Mouse (Mus musculus) fat pad, adult 2 months (tissue): ENCODE data around the gene Cetn4.

Experiments used
- DNase-seq: peaks from one replicate; pipeline ENCODE4 v3.0.0-alpha.2; 2011; ENCODE audit warnings: low read depth, low spot score; ENCODE audit errors: extremely low read depth

The Cetn4 gene

DNA sequence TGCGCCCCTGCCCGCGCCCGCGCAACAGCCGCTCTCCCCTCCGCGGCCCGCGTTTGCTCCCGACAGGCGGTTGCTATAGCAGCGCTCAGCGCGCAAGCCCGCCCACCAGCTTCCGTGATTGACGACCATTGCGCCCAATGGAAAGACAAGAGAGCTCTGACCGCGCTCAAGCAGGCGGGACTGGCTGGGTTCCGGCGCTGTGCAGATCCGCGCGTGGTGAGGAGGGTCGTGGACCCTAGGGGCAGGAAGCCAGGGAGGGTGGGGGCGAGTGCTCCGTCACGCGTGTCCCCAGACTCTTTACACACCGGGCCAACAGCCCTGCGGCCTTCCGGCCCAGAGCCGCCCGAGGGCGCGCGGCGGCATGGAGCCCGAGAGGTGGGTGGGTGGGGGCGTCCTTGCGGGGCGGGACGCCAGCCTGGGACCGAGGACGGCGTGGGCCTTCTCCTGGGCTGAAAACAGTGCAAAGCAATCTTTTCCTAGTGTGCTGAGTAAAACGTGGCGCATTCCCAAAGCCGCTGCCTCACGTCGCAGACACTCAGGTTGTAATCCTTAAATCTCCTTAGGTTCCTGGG, at the start of gene Cetn4, which contains the start of gene Bbs12:
Gene Cetn4, minus strand, starts transcription at position 339 of the 572 bp plus-strand sequence.
Gene Bbs12, plus strand, starts transcription at position 185 of the 572 bp plus-strand sequence.
- no peak for DNase-seq

DNA sequence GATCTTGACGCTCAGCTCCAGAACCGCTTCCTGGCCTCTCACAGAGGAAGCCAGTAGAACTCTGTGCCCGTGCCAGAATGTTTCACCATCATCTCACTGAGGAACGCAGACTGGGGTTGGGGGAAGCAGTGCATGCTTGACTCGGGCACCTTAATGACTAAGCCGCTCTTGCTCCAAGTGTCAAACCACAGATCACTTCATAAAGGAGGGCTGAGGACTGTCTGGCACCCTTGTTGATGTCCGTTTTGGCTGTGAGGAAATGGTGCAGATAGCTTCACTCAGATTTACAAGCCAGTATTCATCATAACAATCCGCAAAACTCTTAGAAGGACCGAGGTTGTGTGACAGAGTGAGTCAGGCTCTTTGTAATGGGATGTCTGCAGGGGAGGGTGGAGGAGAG, 48.2 kb upstream of the Cetn4 start:
- DNase-seq = no peak

DNA sequence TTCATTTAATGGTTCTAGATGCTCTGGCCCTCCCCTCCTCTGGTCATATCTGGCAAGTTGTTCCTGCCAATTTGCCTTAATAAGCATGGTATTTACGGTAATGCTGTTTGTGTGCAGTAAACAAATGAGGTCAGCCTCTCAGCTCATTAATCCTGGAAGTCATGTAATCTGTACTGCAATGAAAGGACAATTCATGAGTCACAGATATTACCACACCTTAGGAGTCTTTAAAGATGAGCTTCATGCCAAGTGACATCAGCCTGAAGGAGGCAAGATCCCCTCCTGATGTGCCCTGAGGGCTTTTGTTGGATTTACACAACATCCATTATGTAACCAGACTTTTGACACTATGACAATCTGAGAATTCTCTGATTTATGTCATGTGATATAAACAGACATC, 42.2 kb upstream of the Cetn4 start:
- DNase-seq = peak; percentile 51

DNA sequence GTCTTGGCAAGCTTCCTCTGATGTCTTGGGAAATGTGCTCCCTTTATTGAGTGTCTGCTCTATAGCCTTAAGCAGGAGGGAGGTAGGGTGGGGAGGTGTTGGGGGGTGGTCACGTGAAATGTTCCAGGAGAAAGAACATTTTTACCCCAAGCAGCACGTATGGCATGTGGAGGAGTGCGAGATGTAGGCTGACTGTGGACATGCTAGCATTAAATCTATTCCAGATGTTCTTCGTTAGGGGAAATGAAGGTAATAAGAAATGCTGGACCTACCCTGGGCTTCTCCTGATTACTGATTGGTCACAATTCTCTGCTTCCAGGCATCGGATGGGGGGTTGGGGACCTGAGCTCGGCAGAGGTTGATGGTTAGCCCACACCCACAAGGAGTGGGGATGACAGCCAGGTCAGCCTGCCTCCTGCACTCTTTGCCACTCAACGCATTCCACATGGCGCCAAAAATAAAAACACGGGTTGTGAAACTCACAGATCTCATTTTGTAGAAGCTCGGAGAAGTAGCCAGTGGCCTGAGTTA, 41.5 kb upstream of the Cetn4 start:
- DNase-seq = no peak

DNA sequence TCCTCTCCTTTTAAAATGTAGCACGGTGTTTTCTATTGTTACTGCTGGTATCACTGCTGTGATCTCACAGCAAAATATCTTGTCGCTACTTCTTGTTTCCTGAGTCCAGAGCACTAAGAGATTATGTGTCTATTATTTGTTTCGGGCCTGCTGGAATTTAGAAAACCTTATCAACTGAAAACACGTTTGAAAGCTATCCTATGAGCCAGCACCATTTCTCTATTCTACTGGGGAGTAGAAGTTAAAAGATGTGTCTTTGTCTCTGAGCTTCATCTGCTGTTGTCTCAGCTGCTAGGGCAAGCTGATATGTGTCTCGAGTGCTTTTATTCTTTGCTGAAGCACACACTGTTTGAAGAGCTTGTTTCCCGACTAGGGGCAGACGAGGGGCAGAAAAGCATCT, 37.9 kb upstream of the Cetn4 start:
- DNase-seq = no peak

DNA sequence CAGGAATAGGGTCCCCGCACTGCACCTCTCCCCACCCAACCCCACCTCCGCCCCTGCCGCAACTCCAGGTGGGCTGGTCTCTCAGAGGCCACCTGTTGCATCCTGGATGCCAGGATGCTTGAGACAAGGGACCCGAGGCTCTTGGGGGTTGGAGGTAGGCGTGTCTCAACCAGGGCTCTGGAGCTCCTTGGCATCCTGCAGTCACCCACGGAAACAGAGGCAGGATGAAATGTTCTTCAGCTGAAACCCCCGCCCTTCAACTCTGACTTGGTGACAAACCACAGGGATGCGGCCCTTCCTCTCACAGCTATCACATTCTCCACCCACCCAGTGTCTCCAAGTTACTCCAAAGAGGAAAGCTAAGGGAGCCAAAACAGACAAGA, 36.6 kb upstream of the Cetn4 start:
- DNase-seq = no peak

DNA sequence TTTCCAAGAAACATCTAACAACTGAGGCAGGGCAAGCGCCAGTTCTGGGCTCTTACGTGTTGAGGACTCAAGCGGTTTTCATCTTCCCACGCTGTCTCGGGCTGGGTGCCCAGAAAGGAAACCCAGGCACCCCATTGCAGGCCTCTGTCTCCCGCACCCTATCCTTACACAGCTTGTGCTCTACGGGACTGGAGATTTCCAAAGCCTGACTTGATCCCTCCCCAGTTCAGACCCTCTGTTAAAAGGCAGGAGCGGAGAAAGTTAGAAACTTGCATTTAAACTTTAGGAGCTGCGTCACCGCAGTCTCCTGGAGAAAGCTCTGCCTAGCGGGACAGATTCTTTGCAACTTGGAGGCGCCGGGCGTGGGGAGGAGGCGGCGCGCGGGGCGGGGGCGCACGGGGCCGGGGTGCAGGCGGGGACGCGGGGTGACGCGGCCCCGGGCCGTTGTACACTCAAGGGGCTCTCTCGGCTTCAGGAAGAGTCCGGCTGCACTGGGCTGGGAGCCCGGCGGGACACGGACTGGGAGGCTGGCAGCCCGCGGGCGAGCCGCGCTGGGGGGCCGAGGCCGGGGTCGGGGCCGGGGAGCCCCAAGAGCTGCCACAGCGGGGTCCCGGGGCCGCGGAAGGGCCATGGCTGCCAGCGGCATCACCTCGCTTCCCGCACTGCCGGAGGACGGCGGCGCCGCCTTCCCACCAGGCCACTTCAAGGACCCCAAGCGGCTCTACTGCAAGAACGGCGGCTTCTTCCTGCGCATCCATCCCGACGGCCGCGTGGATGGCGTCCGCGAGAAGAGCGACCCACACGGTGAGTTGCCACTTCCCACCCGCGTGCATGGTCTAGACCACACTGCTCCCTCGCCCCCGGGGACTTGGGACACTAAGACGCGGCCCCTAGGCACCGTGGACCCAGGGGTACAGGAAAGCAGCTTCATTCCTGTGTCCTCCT, 36.0 kb upstream of the Cetn4 start, which contains the start of gene Fgf2:
Gene Fgf2, plus strand, starts transcription at position 126 of the 945 bp plus-strand sequence.
- DNase-seq = no peak

DNA sequence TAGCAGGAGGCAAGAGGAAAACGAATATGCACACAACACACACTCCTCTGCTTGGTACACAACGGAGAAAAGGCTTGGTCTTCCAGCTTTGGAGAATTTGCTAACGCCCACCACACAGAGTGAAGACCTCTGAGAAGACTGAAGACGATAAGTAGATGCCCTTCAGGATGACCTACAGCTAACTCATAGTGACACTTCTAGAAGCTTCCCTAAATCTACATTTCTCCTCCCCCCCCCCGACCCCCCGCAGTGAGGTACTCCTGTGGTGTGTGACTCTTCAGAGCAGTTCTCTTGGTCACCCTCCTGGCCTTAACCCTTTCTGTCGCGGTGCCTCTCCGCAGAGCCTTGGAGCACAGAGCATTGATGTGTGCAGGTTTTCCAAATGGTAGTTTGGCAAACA, 35.2 kb upstream of the Cetn4 start:
- no peak for DNase-seq

DNA sequence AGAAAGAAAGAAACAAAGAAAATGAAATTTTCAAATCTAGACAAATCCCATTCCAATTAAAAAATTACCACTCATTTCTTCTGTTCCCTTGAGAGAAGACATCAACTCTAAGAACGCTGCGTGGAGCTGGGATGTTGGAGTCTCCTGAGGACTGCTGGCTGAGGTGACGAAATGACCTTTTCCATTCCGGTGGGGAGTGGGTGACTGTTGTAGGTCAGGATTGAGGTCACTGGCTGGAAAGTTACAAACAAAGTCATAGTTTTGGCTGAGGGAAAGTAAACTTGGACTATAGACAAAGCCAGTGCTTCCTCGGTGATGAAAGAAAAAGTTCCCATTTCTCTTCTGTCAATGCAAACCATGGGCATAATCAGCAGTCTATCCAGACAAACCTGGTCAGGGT, 30.3 kb upstream of the Cetn4 start:
- no peak for DNase-seq

DNA sequence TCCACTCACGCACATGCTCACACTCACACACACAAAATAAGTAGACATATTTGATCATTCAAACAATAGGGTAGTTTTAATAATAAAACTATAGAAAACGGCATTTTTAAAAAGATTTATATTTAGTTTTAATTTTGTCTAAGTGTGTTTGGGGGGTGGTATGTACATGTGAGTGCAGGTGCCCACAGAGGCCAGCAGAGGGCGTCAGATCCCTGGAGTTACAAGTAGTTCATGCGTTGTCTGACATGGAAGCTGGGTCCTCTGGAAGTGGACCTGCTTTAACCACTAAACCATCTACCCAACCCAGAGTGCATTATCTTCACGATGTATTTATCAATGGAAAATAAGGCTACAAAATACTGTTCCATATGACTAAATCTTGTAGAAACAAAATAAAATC, 28.6 kb upstream of the Cetn4 start:
- no peak for DNase-seq

DNA sequence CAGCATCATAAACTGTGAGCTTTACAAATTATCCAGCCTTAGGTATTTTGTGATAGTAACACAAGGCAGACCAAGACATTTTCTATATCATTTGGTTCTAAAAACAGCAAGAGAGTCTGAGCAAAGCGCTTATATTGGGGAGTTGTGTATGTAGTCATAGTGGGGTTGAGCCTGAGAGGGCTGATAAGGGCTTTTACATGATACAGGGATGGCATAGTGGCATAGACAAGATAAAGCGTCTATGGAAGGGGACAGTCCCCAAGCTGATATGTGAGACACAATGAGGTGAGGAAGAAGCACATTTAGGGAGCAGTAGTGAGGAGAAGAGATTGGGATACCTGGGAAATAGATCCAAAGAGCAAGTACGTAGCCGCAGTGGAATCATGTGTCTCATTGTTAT, 21.5 kb upstream of the Cetn4 start:
- DNase-seq = no peak

DNA sequence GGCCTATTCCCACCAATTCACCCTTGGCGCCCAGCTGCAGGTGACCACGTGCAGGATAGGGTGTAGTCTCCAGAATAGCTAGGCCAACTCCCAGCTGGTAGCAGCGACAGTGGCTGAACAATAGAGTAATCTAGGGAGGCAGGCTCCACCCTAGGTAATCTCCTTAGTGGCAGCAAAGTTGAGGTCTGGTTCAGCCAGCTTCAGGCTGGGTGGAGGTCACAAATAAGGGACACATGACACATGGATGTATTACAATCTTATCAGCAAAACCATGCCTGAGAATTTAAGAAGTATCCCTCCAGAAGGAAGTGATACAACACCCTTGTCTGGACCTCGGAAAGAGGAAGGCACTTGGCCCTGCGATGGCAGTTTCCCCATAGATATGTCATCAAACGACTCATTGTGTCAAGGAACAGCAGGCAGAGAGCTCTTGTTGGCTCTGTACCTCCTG, 19.5 kb upstream of the Cetn4 start:
- DNase-seq = no peak

DNA sequence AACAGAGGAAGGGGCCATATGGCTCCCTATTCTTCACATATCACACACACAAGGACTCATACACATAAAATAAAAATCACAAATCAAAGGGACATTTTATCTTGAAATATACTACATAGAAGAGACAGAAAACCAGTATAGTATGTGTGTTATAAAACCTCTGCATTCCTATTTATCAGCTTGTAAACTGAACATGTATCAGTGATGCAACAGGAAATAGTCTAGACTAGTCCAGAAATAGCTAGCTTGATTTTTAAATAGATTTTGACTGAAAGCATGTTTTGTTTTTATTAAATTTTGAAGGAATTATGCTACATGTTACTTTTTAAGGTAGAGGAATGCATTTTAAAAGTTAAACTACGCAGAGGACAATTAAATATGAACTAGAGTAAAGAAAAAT, 17.5 kb upstream of the Cetn4 start:
- DNase-seq = no peak

DNA sequence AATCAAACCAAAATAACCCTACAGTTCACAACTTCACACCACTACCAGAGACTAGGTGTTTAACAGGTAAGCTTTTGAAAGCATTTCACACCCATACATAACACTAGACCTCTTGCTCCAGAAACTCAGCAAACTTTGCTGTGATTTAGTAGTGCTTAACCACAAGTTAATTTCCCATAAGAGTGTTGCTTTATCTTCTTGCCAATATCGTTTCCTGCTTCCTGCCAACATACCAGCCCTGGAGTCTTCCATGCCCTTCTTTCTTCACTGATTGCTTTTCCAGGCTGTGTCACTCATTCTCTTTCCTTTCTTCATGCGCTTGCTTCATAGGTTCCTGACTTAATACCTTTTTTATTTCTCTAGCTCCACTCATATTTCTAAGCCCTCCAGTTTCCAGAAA, 16.0 kb upstream of the Cetn4 start:
- no peak for DNase-seq

DNA sequence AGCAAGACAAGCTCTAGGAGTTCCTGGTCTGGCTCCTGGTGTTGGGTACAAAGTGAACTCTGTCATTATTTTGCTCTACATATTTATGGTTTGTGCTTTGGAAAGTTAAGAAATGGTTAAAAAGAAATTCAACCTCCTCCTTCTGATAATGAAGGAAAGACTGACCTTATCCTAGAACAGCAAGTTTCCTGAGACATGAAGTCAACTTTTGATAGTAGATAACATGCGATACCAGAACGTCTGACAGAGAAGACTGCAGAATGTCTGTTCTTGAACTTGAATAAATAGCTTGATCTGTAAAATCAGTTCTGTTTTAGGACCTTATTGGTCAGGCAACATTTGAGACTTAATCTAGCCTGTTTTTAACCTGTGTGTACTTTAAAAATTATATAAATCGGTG, 14.1 kb upstream of the Cetn4 start:
- no peak for DNase-seq

DNA sequence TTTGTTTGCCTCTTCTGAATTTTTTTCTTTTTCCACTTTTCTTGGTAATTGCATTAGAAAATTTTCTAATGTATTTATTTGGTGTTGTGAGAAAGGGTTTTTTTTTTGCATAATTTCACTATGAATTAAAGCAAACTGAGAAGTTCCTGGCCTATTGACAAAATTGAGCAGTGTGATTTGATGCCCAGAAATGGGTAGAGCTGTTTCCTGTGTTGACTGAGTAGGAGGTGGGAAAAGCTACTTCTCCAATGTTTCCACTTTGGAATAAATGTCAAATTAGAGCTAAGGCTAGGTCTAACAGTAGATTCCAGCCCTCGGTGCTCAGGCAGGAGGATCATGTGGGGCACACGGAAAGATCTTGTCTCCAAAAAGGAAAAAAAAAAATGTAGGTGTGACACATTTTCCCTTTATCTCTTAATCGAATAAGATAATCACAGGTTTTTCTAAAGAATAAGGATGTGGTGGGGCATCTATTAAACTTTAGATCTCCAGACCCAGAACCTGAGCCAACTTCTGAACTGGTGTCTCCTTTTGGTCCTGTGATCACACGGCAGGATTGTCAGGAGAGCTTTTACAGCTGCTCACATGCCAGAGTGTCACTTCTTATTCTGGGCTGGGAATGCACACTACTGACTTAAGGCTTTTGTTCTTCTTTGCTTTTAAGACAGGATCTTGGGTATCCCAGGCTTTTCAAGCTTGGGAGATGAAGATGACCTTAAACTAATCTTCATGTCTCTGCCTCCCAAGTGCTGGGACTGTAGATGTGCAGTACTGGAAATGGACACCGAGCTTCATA, 13.0 kb upstream of the Cetn4 start:
- no peak for DNase-seq

DNA sequence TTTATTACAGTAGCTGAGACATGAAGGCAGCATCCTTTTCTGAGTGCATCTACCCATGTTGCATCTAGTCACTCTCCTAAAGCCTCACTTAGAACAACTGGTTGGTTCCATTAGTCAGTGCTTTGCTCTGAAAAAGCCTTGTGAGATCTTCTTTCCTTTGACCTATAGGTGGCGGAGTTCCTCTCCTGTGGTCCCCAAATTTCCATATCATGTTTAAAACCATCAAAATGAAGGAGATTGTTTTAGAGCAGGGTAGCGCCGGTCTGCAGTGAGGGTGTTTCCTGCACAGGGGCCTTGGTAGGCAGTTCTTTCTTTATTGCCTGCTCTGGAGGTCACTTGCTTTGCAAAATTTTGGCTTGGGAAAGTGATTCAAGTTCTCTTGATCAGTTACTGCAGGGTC, 11.8 kb upstream of the Cetn4 start:
- no peak for DNase-seq

DNA sequence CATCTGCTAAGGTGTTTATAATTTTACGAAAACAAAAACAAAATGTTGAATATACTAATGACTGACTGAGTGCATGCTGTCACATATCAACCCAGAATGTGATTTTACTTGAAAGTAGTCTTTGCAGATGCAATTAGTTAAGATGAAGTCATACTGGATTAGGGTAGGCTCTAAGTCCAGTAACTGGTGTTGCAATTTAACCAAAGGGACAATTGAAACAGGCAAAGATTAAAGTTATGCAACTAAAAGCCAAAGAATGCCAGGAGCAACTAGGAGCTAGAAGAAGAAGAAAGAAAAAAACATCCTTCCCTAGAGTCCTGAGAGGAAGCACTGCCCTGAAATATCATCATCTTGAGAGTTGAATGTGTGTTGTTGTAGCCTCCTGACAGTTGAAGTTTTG, 3.7 kb upstream of the Cetn4 start:
- DNase-seq = no peak

DNA sequence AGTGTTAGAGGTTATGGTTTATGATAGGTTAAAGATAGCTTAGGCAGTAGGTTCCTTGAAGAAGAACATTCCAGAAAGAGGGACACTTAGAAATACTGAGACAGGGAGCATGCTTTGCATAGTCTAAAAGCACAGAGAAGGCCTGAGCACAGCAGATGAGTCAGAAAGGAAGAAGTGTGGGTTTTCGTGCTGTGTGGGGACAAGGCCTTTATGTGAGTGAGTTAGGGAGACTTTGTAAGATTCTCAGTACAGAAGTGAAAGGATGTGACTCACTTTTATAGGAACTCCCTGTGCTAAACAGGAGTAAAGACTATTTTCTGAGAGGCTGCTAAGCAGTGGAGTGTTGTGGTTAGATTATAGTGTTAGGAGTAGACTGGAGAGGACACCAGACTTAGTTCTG, 863 bp upstream of the Cetn4 start:
- DNase-seq = no peak

DNA sequence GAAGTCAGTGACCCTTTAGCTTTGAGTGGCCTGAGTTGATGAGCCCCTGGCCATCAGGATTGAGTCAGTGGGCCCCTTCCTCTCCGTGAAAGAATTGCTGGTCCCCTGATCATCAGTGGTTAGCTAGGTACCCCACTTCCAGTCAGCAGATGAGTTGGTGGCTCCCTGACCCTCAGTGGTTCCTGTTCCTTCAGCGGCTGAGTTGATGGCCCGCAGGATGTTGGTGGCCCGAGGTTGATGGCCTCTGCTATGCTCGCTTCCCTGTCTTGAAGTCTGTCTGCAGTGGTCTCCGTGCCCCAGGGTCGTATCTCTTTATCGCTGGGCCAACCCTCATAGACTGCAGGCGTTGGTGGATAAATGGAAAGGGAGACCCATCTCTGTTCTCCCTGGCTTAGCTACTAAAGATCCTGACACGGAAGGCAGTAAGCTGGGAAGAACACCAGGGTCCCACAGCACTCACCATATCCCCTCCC, 575 bp downstream of the Cetn4 start:
- DNase-seq = no peak
